Mouse (Mus musculus) hindbrain, embryonic 12.5 days (tissue): Measurements from ENCODE around the gene Racgap1. TPM values are rescaled to one million over a fixed set of nuclear protein-coding genes. Genes with fewer than 3 reads are reported as not detected.

Experiments used
- ATAC-seq: fragments of 200-750 bp; cut with Nextera tagmentation; 2 replicates; pipeline ENCODE4 v1.8.0; 2017; ENCODE audit warnings: moderate TSS enrichment; ENCODE audit not compliant: low FRiP score
- H3K27ac ChIP-seq: fragments of 300-500 bp; sonication (generic); 2 replicates; pipeline ENCODE4 v1.5.1; 2016; ENCODE audit warnings: mild to moderate bottlenecking
- H3K27me3 ChIP-seq: fragments of 300-500 bp; sonication (generic); 2 replicates; pipeline ENCODE4 v1.6.1; 2016; ENCODE audit warnings: mild to moderate bottlenecking
- H3K36me3 ChIP-seq: fragments of 300-500 bp; sonication (generic); 2 replicates; pipeline ENCODE4 v1.6.1; 2016; ENCODE audit warnings: mild to moderate bottlenecking
- H3K4me1 ChIP-seq: fragments of 300-500 bp; sonication (generic); 2 replicates; pipeline ENCODE4 v1.6.1; 2016
- H3K4me2 ChIP-seq: fragments of 300-500 bp; sonication (generic); replicated peaks from 2 replicates; pipeline ENCODE4 v1.6.1; 2016; ENCODE audit warnings: mild to moderate bottlenecking
- H3K4me3 ChIP-seq: fragments of 300-500 bp; sonication (generic); 2 replicates; pipeline ENCODE4 v1.5.1; 2016; ENCODE audit warnings: mild to moderate bottlenecking
- H3K9ac ChIP-seq: fragments of 300-500 bp; sonication (generic); 2 replicates; pipeline ENCODE4 v1.6.1; 2016; ENCODE audit warnings: mild to moderate bottlenecking, moderate library complexity
- H3K9me3 ChIP-seq: fragments of 300-500 bp; sonication (generic); replicated peaks from 2 replicates; pipeline ENCODE4 v1.6.1; 2016; ENCODE audit warnings: mild to moderate bottlenecking
- WGBS: fragments of 180-500 bp; shearing (Covaris S2); methylation state at CpG from one replicate; pipeline ENCODE4 v1.1.7; 2016; 5-methylcytosine and 5-hydroxymethylcytosine counted together
- polyA plus RNA-seq: library from polyadenylated mRNA; unstranded; fragments of >200 nt; fragmentation: Nextera tagmentation; extraction: Ambion mirVana; gene quantifications from 2 replicates; pipeline ENCODE4 v1.2.1, GENCODE M21; 2016

Gene Racgap1
- polyA plus RNA-seq, 1 experiment from 2014 or later = 177 TPM

- no peak for ATAC-seq
- Histone ChIP-seq H3K4me2 (no peak overlapping the region), H3K9me3 (no peaks in the 10 kb centered on the region), H3K36me3 (no peaks in the 10 kb centered on the region), H3K4me1 (peaks cover 53% of the 10 kb centered on the region), H3K9ac (peak overlapping the region; percentile 13; the same call in 1 of the 2 replicates), H3K4me3 (no peak overlapping the region), H3K27ac (no peak overlapping the region), H3K27me3 (peaks cover 50% of the 10 kb centered on the region)
- 53% methylated on average over 8 of the region's 8 CpGs for WGBS
These were observed 53.9 kb downstream of the Racgap1 start for GRCm38 (mm10) chr15:99597596-99597995.

- H3K4me1 ChIP-seq = peaks cover 48% of the 10 kb centered on the region
- WGBS = 59% methylated on average over 7 of the region's 7 CpGs
These were observed 54.6 kb downstream of the Racgap1 start for GRCm38 (mm10) chr15:99596841-99597240.

GRCm38 (mm10) chr15:99596056-99596687 is 55.3 kb downstream of the Racgap1 start:
- no peak overlapping the region for H3K9ac ChIP-seq
- no peak overlapping the region for H3K4me2 ChIP-seq
- no peaks in the 10 kb centered on the region for H3K9me3 ChIP-seq
- ATAC-seq = peak; percentile 80
- H3K27me3 ChIP-seq = peaks cover 64% of the 10 kb centered on the region
- H3K27ac ChIP-seq = peak overlapping the region; percentile 55
- H3K4me3 ChIP-seq = no peak overlapping the region
- 1% methylated on average over 7 of the region's 7 CpGs for WGBS
- H3K36me3 ChIP-seq = no peaks in the 10 kb centered on the region
- peaks cover 41% of the 10 kb centered on the region for H3K4me1 ChIP-seq

More at GRCm38 (mm10) chr15:99596841-99597240, 54.6 kb downstream of the Racgap1 start:
- H3K36me3 ChIP-seq = no peaks in the 10 kb centered on the region
- no peak for ATAC-seq
- H3K9ac ChIP-seq = no peak overlapping the region
- H3K4me3 ChIP-seq = no peak overlapping the region
- peak overlapping the region; percentile 40; the same call in 1 of the 2 replicates for H3K27ac ChIP-seq
- H3K9me3 ChIP-seq = no peaks in the 10 kb centered on the region
- H3K4me2 ChIP-seq = no peak overlapping the region
- peaks cover 57% of the 10 kb centered on the region for H3K27me3 ChIP-seq

GRCm38 (mm10) chr15:99594951-99595350 is 56.5 kb downstream of the Racgap1 start:
- no peak for ATAC-seq
- Histone ChIP-seq H3K4me3 (no peak overlapping the region), H3K27me3 (peaks cover 65% of the 10 kb centered on the region), H3K4me2 (no peak overlapping the region), H3K9me3 (no peaks in the 10 kb centered on the region), H3K36me3 (no peaks in the 10 kb centered on the region), H3K9ac (no peak overlapping the region), H3K4me1 (peaks cover 35% of the 10 kb centered on the region), H3K27ac (no peak overlapping the region)
- WGBS = 81% methylated on average over 10 of the region's 10 CpGs

- H3K4me2 ChIP-seq = no peak overlapping the region
- WGBS = 85% methylated on average over 5 of the region's 5 CpGs
- no peak overlapping the region for H3K27ac ChIP-seq
- H3K27me3 ChIP-seq = peaks cover 83% of the 10 kb centered on the region
- H3K4me3 ChIP-seq = no peak overlapping the region
- H3K4me1 ChIP-seq = peaks cover 23% of the 10 kb centered on the region
- H3K9me3 ChIP-seq = no peaks in the 10 kb centered on the region
- ATAC-seq = no peak
- H3K36me3 ChIP-seq = no peaks in the 10 kb centered on the region
- H3K9ac ChIP-seq = no peak overlapping the region
These were observed 58.6 kb downstream of the Racgap1 start for GRCm38 (mm10) chr15:99592877-99593276.

- peaks cover 16% of the 10 kb centered on the region for H3K4me1 ChIP-seq
- no peak overlapping the region for H3K4me2 ChIP-seq
- no peak overlapping the region for H3K27ac ChIP-seq
- no peak overlapping the region for H3K4me3 ChIP-seq
- ATAC-seq = no peak
- WGBS = 63% methylated on average over 8 of the region's 8 CpGs
- H3K36me3 ChIP-seq = no peaks in the 10 kb centered on the region
- no peak overlapping the region for H3K9ac ChIP-seq
- H3K9me3 ChIP-seq = no peaks in the 10 kb centered on the region
- H3K27me3 ChIP-seq = peaks cover 85% of the 10 kb centered on the region
These were observed 59.3 kb downstream of the Racgap1 start for GRCm38 (mm10) chr15:99592177-99592576.

GRCm38 (mm10) chr15:99590429-99591084 is 60.9 kb downstream of the Racgap1 start, which contains the start of gene Aqp5:
TSS of gene Aqp5 (plus strand) at chr15:99590782.
- 1% methylated on average over 66 of the region's 83 CpGs for WGBS
- Histone ChIP-seq H3K4me1 (peaks cover 6% of the 10 kb centered on the region), H3K36me3 (no peaks in the 10 kb centered on the region)

GRCm38 (mm10) chr15:99589704-99590103 is 61.8 kb downstream of the Racgap1 start:
- Histone ChIP-seq H3K27me3 (peaks cover 99% of the 10 kb centered on the region), H3K4me1 (peaks cover 10% of the 10 kb centered on the region), H3K27ac (no peak overlapping the region), H3K4me2 (no peak overlapping the region), H3K9me3 (no peaks in the 10 kb centered on the region), H3K9ac (no peak overlapping the region), H3K36me3 (no peaks in the 10 kb centered on the region), H3K4me3 (no peak overlapping the region)
- no peak for ATAC-seq
- 21% methylated on average over 7 of the region's 7 CpGs for WGBS

More at GRCm38 (mm10) chr15:99590429-99591084, 60.9 kb downstream of the Racgap1 start, which contains the start of gene Aqp5:
- H3K9me3 ChIP-seq = no peaks in the 10 kb centered on the region
- ATAC-seq = peak; percentile 74
- H3K27ac ChIP-seq = no peak within 1 kb of the TSS
- peak within 1 kb of the TSS; percentile 49 for H3K9ac ChIP-seq
- peak within 1 kb of the TSS; percentile 39 for H3K4me3 ChIP-seq
- H3K4me2 ChIP-seq = peak within 1 kb of the TSS; percentile 53
- peaks cover 99% of the 10 kb centered on the region for H3K27me3 ChIP-seq

GRCm38 (mm10) chr15:99589237-99589636 is 62.2 kb downstream of the Racgap1 start:
- WGBS = 2% methylated on average over 9 of the region's 9 CpGs
- no peak for ATAC-seq
- no peak overlapping the region for H3K4me3 ChIP-seq

GRCm38 (mm10) chr15:99586525-99586924 is 64.9 kb downstream of the Racgap1 start:
- H3K4me2 ChIP-seq = no peak overlapping the region
- H3K9me3 ChIP-seq = no peaks in the 10 kb centered on the region
- H3K27ac ChIP-seq = no peak overlapping the region
- no peaks in the 10 kb centered on the region for H3K36me3 ChIP-seq
- no peak overlapping the region for H3K4me3 ChIP-seq
- ATAC-seq = no peak
- no peak overlapping the region for H3K9ac ChIP-seq
- 90% methylated on average over 3 of the region's 3 CpGs for WGBS
- H3K27me3 ChIP-seq = peaks cover 96% of the 10 kb centered on the region
- peaks cover 25% of the 10 kb centered on the region for H3K4me1 ChIP-seq

More at GRCm38 (mm10) chr15:99589237-99589636, 62.2 kb downstream of the Racgap1 start:
- no peaks in the 10 kb centered on the region for H3K9me3 ChIP-seq
- peaks cover 99% of the 10 kb centered on the region for H3K27me3 ChIP-seq
- H3K36me3 ChIP-seq = no peaks in the 10 kb centered on the region
- H3K27ac ChIP-seq = no peak overlapping the region
- H3K4me1 ChIP-seq = peaks cover 15% of the 10 kb centered on the region
- no peak overlapping the region for H3K9ac ChIP-seq
- H3K4me2 ChIP-seq = no peak overlapping the region

GRCm38 (mm10) chr15:99585741-99586140 is 65.7 kb downstream of the Racgap1 start:
- no peak overlapping the region for H3K4me3 ChIP-seq
- 71% methylated on average over 6 of the region's 6 CpGs for WGBS

GRCm38 (mm10) chr15:99584407-99585202 is 66.9 kb downstream of the Racgap1 start:
- ATAC-seq = no peak
- Histone ChIP-seq H3K4me3 (peak overlapping the region; percentile 32), H3K9me3 (no peaks in the 10 kb centered on the region), H3K4me1 (peaks cover 18% of the 10 kb centered on the region), H3K27ac (no peak overlapping the region), H3K27me3 (peaks cover 92% of the 10 kb centered on the region), H3K9ac (peak overlapping the region; percentile 39; the same call in 1 of the 2 replicates), H3K4me2 (peak overlapping the region; percentile 59), H3K36me3 (no peaks in the 10 kb centered on the region)
- 2% methylated on average over 24 of the region's 24 CpGs for WGBS

More at GRCm38 (mm10) chr15:99585741-99586140, 65.7 kb downstream of the Racgap1 start:
- no peak overlapping the region for H3K9ac ChIP-seq
- no peak for ATAC-seq
- H3K9me3 ChIP-seq = no peaks in the 10 kb centered on the region
- H3K36me3 ChIP-seq = no peaks in the 10 kb centered on the region
- H3K27me3 ChIP-seq = peaks cover 97% of the 10 kb centered on the region
- H3K27ac ChIP-seq = no peak overlapping the region
- H3K4me1 ChIP-seq = peaks cover 21% of the 10 kb centered on the region
- H3K4me2 ChIP-seq = no peak overlapping the region
